Mouse (Mus musculus): ENCODE measurements at regions not wholly inside any gene's neighbourhood (a gene's known extent, or its start where the extent isn't known, plus 50 kb on each side); places are given as distances from the start of the nearest gene placed in this dataset.

DNA sequence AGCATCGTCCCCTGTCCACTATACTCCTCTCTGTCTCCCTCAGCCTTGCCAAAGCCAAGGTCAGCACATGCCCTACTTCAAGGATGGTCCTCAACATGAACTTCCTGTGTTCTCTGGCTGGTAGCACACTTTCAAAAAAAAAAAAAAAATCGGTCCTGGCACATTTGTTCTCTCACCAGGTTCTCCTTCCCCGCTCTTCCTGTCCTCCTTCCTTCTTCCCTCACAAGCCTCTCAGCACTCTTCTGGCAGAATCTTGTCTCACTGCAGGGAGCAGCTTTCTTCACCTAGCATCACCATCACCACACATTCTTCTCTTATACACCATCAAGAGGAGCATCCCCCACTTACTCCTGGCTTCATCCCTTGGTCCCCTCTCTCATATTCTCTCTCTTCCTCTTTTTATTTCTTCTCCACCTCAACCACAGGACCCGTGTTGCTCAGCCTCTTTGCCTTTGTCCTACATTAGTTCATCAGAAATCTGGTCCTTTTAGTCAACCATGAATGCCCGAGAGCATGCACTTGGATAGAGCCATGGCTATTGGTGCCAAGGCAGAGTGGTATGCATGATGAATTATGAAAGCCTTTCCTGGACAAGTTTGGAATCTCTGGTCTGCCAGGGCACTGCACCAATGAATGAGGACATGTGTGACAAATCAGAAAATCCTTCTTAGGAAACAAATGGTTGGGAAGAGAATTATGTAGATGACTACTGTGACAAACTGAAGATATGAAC, 230.8 kb downstream of the Btg1 start:
- Histone ChIP-seq H3K27ac (no peak overlapping the region), H3K4me3 (ENCODE audit: insufficient read depth in 1 of 2, low read depth in 2 of 2, low read length in 2 of 2) (no peak overlapping the region), H3K27me3 (ENCODE audit: control insufficient read depth, insufficient read depth, low read length) (no peaks in the 10 kb centered on the region), H3K4me1 (replicated peaks; ENCODE audit: control insufficient read depth in 2 of 2, insufficient read depth in 2 of 2, low read length in 1 of 2) (no peaks in the 10 kb centered on the region), H3K4me2 (ENCODE audit: low read depth) (no peak overlapping the region), H3K36me3 (replicated peaks; ENCODE audit: control insufficient read depth, insufficient read depth, low read depth) (no peaks in the 10 kb centered on the region), H3K9ac (replicated peaks) (no peak overlapping the region), H3K9me3 (ENCODE audit: control insufficient read depth, low read length) (no peaks in the 10 kb centered on the region)
- WGBS (ENCODE audit: insufficient replicate concordance): 48% methylated on average over 5 of the region's 5 CpGs
- ATAC-seq (ENCODE audit: insufficient read depth) (no peak), DNase-seq (ENCODE audit: low read depth in 3 of 3, low spot score in 3 of 3) (no peak)
- TF ChIP-seq CTCF (IDR thresholded peaks at IDR 0.05; ENCODE audit: low read depth): no peak
- TF ChIP-seq EP300 (IDR thresholded peaks at IDR 0.05; ENCODE audit: low read depth): no peak

DNA sequence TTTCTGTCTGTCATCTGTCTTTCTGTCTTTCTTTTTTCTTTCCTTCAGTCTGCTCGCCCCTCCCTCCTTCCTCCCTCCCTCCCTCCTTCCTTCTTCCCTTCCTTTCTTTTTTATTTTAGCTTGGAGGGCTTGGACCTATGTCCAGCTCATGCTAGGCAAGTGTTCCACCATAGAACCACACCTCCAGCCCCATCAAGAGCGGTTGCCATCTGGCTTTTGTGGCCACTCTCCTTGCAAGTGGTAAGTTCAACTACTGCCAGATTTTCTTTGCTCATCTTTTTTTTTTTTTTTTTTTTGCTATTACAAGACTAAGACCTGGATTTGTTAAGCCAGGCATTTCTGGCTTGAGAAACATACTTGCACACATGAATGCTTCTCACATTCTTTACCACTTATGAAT, 231.7 kb downstream of the Btg1 start:
- no peak overlapping the region for H3K9ac ChIP-seq (replicated peaks)
- DNase-seq (ENCODE audit: low read depth in 3 of 3, low spot score in 3 of 3): no peak
- no peak overlapping the region for H3K4me2 ChIP-seq (ENCODE audit: low read depth)
- H3K36me3 ChIP-seq (replicated peaks; ENCODE audit: control insufficient read depth, insufficient read depth, low read depth): no peaks in the 10 kb centered on the region
- no peak for ATAC-seq (ENCODE audit: insufficient read depth)
- H3K9me3 ChIP-seq (ENCODE audit: control insufficient read depth, low read length): no peaks in the 10 kb centered on the region
- TF ChIP-seq CTCF (IDR thresholded peaks at IDR 0.05; ENCODE audit: low read depth): no peak
- no peak for TF ChIP-seq EP300 (IDR thresholded peaks at IDR 0.05; ENCODE audit: low read depth)
- H3K4me1 ChIP-seq (replicated peaks; ENCODE audit: control insufficient read depth in 2 of 2, insufficient read depth in 2 of 2, low read length in 1 of 2): no peaks in the 10 kb centered on the region
- H3K27ac ChIP-seq: no peak overlapping the region
- no peak overlapping the region for H3K4me3 ChIP-seq (ENCODE audit: insufficient read depth in 1 of 2, low read depth in 2 of 2, low read length in 2 of 2)
- WGBS (ENCODE audit: insufficient replicate concordance): 64% methylated on average over 2 of the region's 2 CpGs
- no peaks in the 10 kb centered on the region for H3K27me3 ChIP-seq (ENCODE audit: control insufficient read depth, insufficient read depth, low read length)

DNA sequence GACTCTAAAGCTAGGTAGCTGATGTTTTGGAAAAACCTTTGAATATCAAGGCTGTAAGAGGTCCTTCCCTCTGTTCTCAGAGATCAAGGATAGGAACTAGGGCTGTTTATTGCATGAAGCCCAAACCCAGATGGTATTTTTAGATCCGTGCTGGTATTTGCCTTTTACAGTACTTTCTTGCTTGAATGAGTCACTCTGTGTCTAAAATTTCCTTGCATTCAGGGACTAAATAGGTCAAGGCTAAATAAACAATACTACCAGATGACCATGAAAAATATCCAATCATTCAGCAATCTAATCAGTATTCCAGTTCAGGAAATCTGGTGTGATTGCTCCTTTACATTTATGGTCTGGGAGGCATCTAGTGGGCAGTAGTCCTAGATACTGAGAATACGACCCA, 243.6 kb downstream of the Btg1 start:
- no peaks in the 10 kb centered on the region for H3K36me3 ChIP-seq (replicated peaks; ENCODE audit: control insufficient read depth, insufficient read depth, low read depth)
- no peak for DNase-seq (ENCODE audit: low read depth in 3 of 3, low spot score in 3 of 3)
- H3K4me1 ChIP-seq (replicated peaks; ENCODE audit: control insufficient read depth in 2 of 2, insufficient read depth in 2 of 2, low read length in 1 of 2): no peaks in the 10 kb centered on the region
- no peak overlapping the region for H3K4me3 ChIP-seq (ENCODE audit: insufficient read depth in 1 of 2, low read depth in 2 of 2, low read length in 2 of 2)
- H3K9ac ChIP-seq (replicated peaks): no peak overlapping the region
- no peaks in the 10 kb centered on the region for H3K9me3 ChIP-seq (ENCODE audit: control insufficient read depth, low read length)
- no peak for ATAC-seq (ENCODE audit: insufficient read depth)
- H3K4me2 ChIP-seq (ENCODE audit: low read depth): no peak overlapping the region
- 63% methylated on average over 2 of the region's 2 CpGs for WGBS (ENCODE audit: insufficient replicate concordance)
- TF ChIP-seq CTCF (IDR thresholded peaks at IDR 0.05; ENCODE audit: low read depth): no peak
- TF ChIP-seq EP300 (IDR thresholded peaks at IDR 0.05; ENCODE audit: low read depth): no peak
- H3K27me3 ChIP-seq (ENCODE audit: control insufficient read depth, insufficient read depth, low read length): no peaks in the 10 kb centered on the region
- H3K27ac ChIP-seq: no peak overlapping the region

DNA sequence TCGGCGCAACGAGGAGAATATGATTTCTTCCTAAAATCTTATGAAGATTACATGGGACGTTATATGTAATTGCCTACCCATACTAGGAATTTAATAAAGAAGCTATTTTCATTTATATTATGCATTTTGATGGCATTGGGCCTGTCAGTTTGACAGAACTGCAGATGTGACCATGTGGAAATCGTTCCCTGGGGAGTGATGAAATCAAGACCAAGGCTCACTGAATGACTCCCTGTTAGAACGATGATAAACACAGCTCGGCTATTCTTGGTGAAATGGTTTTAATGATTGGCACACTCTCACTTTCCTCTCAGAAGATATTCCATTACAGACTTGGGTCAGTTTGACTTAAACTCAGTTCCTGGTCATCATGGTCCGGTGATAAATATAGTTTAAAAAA, 246.4 kb downstream of the Btg1 start:
- TF ChIP-seq EP300 (IDR thresholded peaks at IDR 0.05; ENCODE audit: low read depth) (no peak), CTCF (IDR thresholded peaks at IDR 0.05; ENCODE audit: low read depth) (no peak)
- Histone ChIP-seq H3K27me3 (ENCODE audit: control insufficient read depth, insufficient read depth, low read length) (no peaks in the 10 kb centered on the region), H3K36me3 (replicated peaks; ENCODE audit: control insufficient read depth, insufficient read depth, low read depth) (no peaks in the 10 kb centered on the region), H3K4me1 (replicated peaks; ENCODE audit: control insufficient read depth in 2 of 2, insufficient read depth in 2 of 2, low read length in 1 of 2) (no peaks in the 10 kb centered on the region), H3K9me3 (ENCODE audit: control insufficient read depth, low read length) (no peaks in the 10 kb centered on the region), H3K4me3 (ENCODE audit: insufficient read depth in 1 of 2, low read depth in 2 of 2, low read length in 2 of 2) (no peak overlapping the region), H3K4me2 (ENCODE audit: low read depth) (no peak overlapping the region), H3K9ac (replicated peaks) (no peak overlapping the region), H3K27ac (no peak overlapping the region)
- ATAC-seq (ENCODE audit: insufficient read depth) (no peak), DNase-seq (ENCODE audit: low read depth in 3 of 3, low spot score in 3 of 3) (no peak)
- 73% methylated on average over 8 of the region's 8 CpGs for WGBS (ENCODE audit: insufficient replicate concordance)

DNA sequence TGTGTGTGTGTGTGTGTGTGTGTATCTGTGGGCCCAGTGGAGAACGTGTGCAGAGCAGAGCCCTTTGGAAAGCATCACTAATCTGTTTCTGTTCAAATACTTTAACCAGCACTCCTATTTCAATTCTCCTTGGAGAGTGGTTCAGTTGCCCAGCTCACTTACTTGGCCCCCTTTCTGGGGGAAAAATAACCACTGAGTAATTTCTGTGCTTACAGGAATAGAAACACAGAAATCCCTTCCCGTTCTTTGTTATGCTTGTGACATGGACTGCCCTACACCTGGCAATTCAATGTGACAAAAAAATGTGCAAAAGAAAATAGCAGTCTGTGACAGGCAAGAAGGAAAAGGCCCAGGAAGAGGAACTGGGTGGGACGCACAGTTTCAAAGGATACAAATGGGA, 249.7 kb downstream of the Btg1 start:
- Histone ChIP-seq H3K27ac (no peak overlapping the region), H3K9ac (replicated peaks) (no peak overlapping the region), H3K4me1 (replicated peaks; ENCODE audit: control insufficient read depth in 2 of 2, insufficient read depth in 2 of 2, low read length in 1 of 2) (no peaks in the 10 kb centered on the region), H3K27me3 (ENCODE audit: control insufficient read depth, insufficient read depth, low read length) (no peaks in the 10 kb centered on the region), H3K4me2 (ENCODE audit: low read depth) (no peak overlapping the region), H3K36me3 (replicated peaks; ENCODE audit: control insufficient read depth, insufficient read depth, low read depth) (no peaks in the 10 kb centered on the region), H3K4me3 (ENCODE audit: insufficient read depth in 1 of 2, low read depth in 2 of 2, low read length in 2 of 2) (no peak overlapping the region), H3K9me3 (ENCODE audit: control insufficient read depth, low read length) (no peaks in the 10 kb centered on the region)
- WGBS (ENCODE audit: insufficient replicate concordance): 68% methylated on average over 3 of the region's 3 CpGs
- DNase-seq (ENCODE audit: low read depth in 3 of 3, low spot score in 3 of 3) (no peak), ATAC-seq (ENCODE audit: insufficient read depth) (no peak)
- no peak for TF ChIP-seq CTCF (IDR thresholded peaks at IDR 0.05; ENCODE audit: low read depth)
- TF ChIP-seq EP300 (IDR thresholded peaks at IDR 0.05; ENCODE audit: low read depth): no peak

Data from liver, embryonic 14.5 days (tissue).